Mouse (Mus musculus): ENCODE results near the gene Guk1. TPM values are rescaled to one million over a fixed set of nuclear protein-coding genes. Genes with fewer than 3 reads are reported as not detected.

Gene Guk1
- polyA plus RNA-seq, 1 experiment from 2014 or later = 101 TPM

GRCm38 (mm10) chr11:59161398-59161797 is 30.6 kb downstream of the Guk1 start:
- Histone ChIP-seq H3K4me3 (no peak overlapping the region), H3K36me3 (peaks cover 30% of the 10 kb centered on the region), H3K4me2 (no peak overlapping the region), H3K27ac (ENCODE audit: poor library complexity, severe bottlenecking) (peak overlapping the region; percentile 51), H3K9ac (no peak overlapping the region), H3K4me1 (replicated peaks) (peaks cover 27% of the 10 kb centered on the region), H3K27me3 (replicated peaks) (no peaks in the 10 kb centered on the region), H3K9me3 (replicated peaks) (no peaks in the 10 kb centered on the region)
- no peak for ATAC-seq (ENCODE audit: insufficient number of reproducible peaks, low FRiP score)
- WGBS = 49% methylated on average over 5 of the region's 5 CpGs

DNA sequence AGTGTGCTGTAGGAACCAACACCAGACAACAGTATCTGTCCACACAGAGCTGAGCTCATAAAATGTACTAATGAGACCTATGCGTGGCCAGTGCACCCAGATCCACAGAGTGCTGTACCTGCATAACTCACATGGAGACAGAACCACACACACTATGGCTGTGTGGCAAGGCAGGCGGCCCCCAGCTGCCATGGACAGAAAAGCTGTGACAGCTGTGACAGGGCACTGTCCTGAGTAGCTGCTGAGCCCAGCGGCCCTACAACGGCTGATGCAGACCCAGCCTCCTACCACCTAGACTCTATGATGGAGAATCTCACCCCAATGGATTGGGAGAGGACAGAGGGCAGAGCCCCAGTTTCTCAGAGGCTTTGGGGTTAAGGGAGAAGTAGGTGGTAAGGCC is 32.5 kb downstream of the Guk1 start:
- Histone ChIP-seq H3K27me3 (replicated peaks) (no peaks in the 10 kb centered on the region), H3K4me1 (replicated peaks) (peaks cover 28% of the 10 kb centered on the region), H3K36me3 (peaks cover 39% of the 10 kb centered on the region), H3K4me3 (no peak overlapping the region), H3K4me2 (no peak overlapping the region), H3K9ac (no peak overlapping the region), H3K9me3 (replicated peaks) (no peaks in the 10 kb centered on the region), H3K27ac (ENCODE audit: poor library complexity, severe bottlenecking) (no peak overlapping the region)
- WGBS = 89% methylated on average over 4 of the region's 4 CpGs
- ATAC-seq (ENCODE audit: insufficient number of reproducible peaks, low FRiP score) = no peak

- ATAC-seq (ENCODE audit: insufficient number of reproducible peaks, low FRiP score) = no peak
- H3K27ac ChIP-seq (ENCODE audit: poor library complexity, severe bottlenecking) = no peak overlapping the region
These were observed 32.9 kb downstream of the Guk1 start for GRCm38 (mm10) chr11:59159099-59159498.

DNA sequence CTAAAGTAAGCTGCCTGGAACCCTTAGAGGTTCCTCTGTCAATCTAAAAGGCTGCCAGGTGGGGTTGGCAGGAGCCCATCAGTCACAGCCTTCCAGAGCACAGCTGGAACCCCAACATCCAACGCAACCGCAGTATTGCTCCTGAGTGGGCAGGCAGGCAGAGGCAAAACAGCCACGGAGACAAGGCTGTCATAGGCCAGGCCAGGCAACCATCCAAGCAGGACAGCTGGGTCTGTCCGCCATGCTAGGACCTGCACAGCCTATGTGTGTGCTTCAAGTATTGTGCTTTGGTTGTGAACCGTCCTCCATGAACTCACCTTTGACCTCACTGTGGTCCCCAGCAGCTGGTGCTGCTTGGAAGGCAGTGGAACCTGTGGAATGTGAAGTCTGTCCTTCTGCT is 36.1 kb downstream of the Guk1 start:
- H3K4me1 ChIP-seq (replicated peaks) = peaks cover 9% of the 10 kb centered on the region; the same call in 1 of the 2 replicates
- ATAC-seq (ENCODE audit: insufficient number of reproducible peaks, low FRiP score) = no peak
- H3K4me3 ChIP-seq = no peak overlapping the region
- H3K9ac ChIP-seq = no peak overlapping the region; the same call in 1 of the 2 replicates
- no peak overlapping the region for H3K4me2 ChIP-seq
- H3K27me3 ChIP-seq (replicated peaks) = no peaks in the 10 kb centered on the region
- WGBS = 91% methylated on average over 5 of the region's 5 CpGs
- no peaks in the 10 kb centered on the region for H3K9me3 ChIP-seq (replicated peaks)
- peaks cover 39% of the 10 kb centered on the region for H3K36me3 ChIP-seq
- H3K27ac ChIP-seq (ENCODE audit: poor library complexity, severe bottlenecking) = no peak overlapping the region

More at GRCm38 (mm10) chr11:59159099-59159498, 32.9 kb downstream of the Guk1 start:
- peaks cover 39% of the 10 kb centered on the region for H3K36me3 ChIP-seq
- no peaks in the 10 kb centered on the region for H3K27me3 ChIP-seq (replicated peaks)
- peaks cover 27% of the 10 kb centered on the region for H3K4me1 ChIP-seq (replicated peaks)
- H3K4me3 ChIP-seq = no peak overlapping the region
- no peaks in the 10 kb centered on the region for H3K9me3 ChIP-seq (replicated peaks)
- H3K4me2 ChIP-seq = no peak overlapping the region
- 92% methylated on average over 13 of the region's 13 CpGs for WGBS
- H3K9ac ChIP-seq = no peak overlapping the region

GRCm38 (mm10) chr11:59154220-59154619 is 37.8 kb downstream of the Guk1 start:
- Histone ChIP-seq H3K4me2 (no peak overlapping the region), H3K4me3 (no peak overlapping the region), H3K36me3 (peaks cover 33% of the 10 kb centered on the region), H3K9ac (no peak overlapping the region), H3K27me3 (replicated peaks) (no peaks in the 10 kb centered on the region), H3K4me1 (replicated peaks) (peaks cover 9% of the 10 kb centered on the region; the same call in 1 of the 2 replicates), H3K27ac (ENCODE audit: poor library complexity, severe bottlenecking) (peak overlapping the region; percentile 64), H3K9me3 (replicated peaks) (no peaks in the 10 kb centered on the region)
- 58% methylated on average over 7 of the region's 7 CpGs for WGBS
- ATAC-seq (ENCODE audit: insufficient number of reproducible peaks, low FRiP score) = peak; percentile 61; the same call in 1 of the 2 replicates

DNA sequence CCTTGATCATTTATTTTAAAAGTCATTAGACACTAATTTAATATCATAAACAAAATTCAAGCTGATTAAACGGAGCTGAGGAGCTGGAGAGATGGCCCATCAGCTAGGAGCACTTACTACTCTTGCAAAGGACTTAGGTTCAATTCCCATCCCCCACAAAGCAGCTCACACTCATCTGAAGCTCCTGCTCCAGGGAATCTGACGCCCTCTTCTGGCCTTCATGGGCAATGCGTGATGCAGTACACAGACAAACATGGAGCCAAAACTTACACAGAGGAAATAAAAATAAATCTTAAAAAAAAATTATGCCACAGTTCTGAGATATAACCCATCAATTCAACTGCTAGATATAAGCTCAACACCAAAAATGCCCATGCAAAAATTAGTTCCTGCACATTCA is 40.3 kb downstream of the Guk1 start:
- 23% methylated on average over 3 of the region's 3 CpGs for WGBS
- H3K9me3 ChIP-seq (replicated peaks) = no peaks in the 10 kb centered on the region

GRCm38 (mm10) chr11:59149302-59149701 is 42.7 kb downstream of the Guk1 start:
- Histone ChIP-seq H3K4me1 (replicated peaks) (0 out of 2 replicates have a peak, but pooled peaks cover 3% of the 10 kb centered on the region), H3K4me3 (no peak overlapping the region), H3K9me3 (replicated peaks) (no peaks in the 10 kb centered on the region), H3K27ac (ENCODE audit: poor library complexity, severe bottlenecking) (no peak overlapping the region), H3K9ac (no peak overlapping the region), H3K27me3 (replicated peaks) (no peaks in the 10 kb centered on the region; the same call in 1 of the 2 replicates), H3K36me3 (no peaks in the 10 kb centered on the region), H3K4me2 (no peak overlapping the region)
- 63% methylated on average over 3 of the region's 3 CpGs for whole genome bisulfite sequencing
- no peak for ATAC-seq (ENCODE audit: insufficient number of reproducible peaks, low FRiP score)

More for the DNA sequence above, 40.3 kb downstream of the Guk1 start:
- no peak overlapping the region for H3K9ac ChIP-seq
- H3K27ac ChIP-seq (ENCODE audit: poor library complexity, severe bottlenecking) = no peak overlapping the region
- no peaks in the 10 kb centered on the region for H3K27me3 ChIP-seq (replicated peaks)
- no peak overlapping the region for H3K4me2 ChIP-seq
- no peak overlapping the region for H3K4me3 ChIP-seq
- peaks cover 9% of the 10 kb centered on the region; the same call in 1 of the 2 replicates for H3K4me1 ChIP-seq (replicated peaks)
- no peak for ATAC-seq (ENCODE audit: insufficient number of reproducible peaks, low FRiP score)
- H3K36me3 ChIP-seq = peaks cover 12% of the 10 kb centered on the region

- 76% methylated on average over 5 of the region's 5 CpGs for WGBS
- no peak overlapping the region for H3K4me2 ChIP-seq
- H3K4me1 ChIP-seq (replicated peaks) = peaks cover 32% of the 10 kb centered on the region
- H3K36me3 ChIP-seq = no peaks in the 10 kb centered on the region
- H3K27me3 ChIP-seq (replicated peaks) = no peaks in the 10 kb centered on the region; the same call in 1 of the 2 replicates
- ATAC-seq (ENCODE audit: insufficient number of reproducible peaks, low FRiP score) = no peak
- H3K27ac ChIP-seq (ENCODE audit: poor library complexity, severe bottlenecking) = no peak overlapping the region
- H3K4me3 ChIP-seq = no peak overlapping the region
- no peak overlapping the region for H3K9ac ChIP-seq
- no peaks in the 10 kb centered on the region for H3K9me3 ChIP-seq (replicated peaks)
These were observed 49.0 kb downstream of the Guk1 start for GRCm38 (mm10) chr11:59142962-59143361.

GRCm38 (mm10) chr11:59141772-59142370 is 50.1 kb downstream of the Guk1 start:
- 9% methylated on average over 14 of the region's 14 CpGs for WGBS
- H3K36me3 ChIP-seq = no peaks in the 10 kb centered on the region
- peak overlapping the region; percentile 57 for H3K4me2 ChIP-seq
- peak overlapping the region; percentile 22 for H3K27ac ChIP-seq (ENCODE audit: poor library complexity, severe bottlenecking)
- peaks cover 6% of the 10 kb centered on the region for H3K27me3 ChIP-seq (replicated peaks)
- H3K4me1 ChIP-seq (replicated peaks) = peaks cover 42% of the 10 kb centered on the region
- peak overlapping the region; percentile 34; the same call in 1 of the 2 replicates for H3K9ac ChIP-seq
- no peaks in the 10 kb centered on the region for H3K9me3 ChIP-seq (replicated peaks)
- peak; percentile 26; the same call in 1 of the 2 replicates for ATAC-seq (ENCODE audit: insufficient number of reproducible peaks, low FRiP score)
- H3K4me3 ChIP-seq = peak overlapping the region; percentile 18

- Histone ChIP-seq H3K4me2 (peak overlapping the region; percentile 70), H3K9ac (peak overlapping the region; percentile 69), H3K4me1 (replicated peaks) (peaks cover 69% of the 10 kb centered on the region), H3K9me3 (replicated peaks) (no peaks in the 10 kb centered on the region), H3K27me3 (replicated peaks) (peaks cover 36% of the 10 kb centered on the region), H3K4me3 (peak overlapping the region; percentile 39), H3K36me3 (peaks cover 12% of the 10 kb centered on the region), H3K27ac (ENCODE audit: poor library complexity, severe bottlenecking) (peak overlapping the region; percentile 92)
- WGBS = 35% methylated on average over 19 of the region's 19 CpGs
- ATAC-seq (ENCODE audit: insufficient number of reproducible peaks, low FRiP score) = peak; percentile 63
These were observed 53.2 kb downstream of the Guk1 start for GRCm38 (mm10) chr11:59138537-59139486.
